Mouse (Mus musculus): ENCODE results near the gene Ltbp2.

GRCm38 (mm10) chr12:84773476-84773875 is 102.9 kb downstream of the Ltbp2 start:
- TF ChIP-seq CTCF (IDR thresholded peaks at IDR 0.05; ENCODE audit: borderline replicate concordance, insufficient read depth, low read length) (no peak), POLR2A (IDR thresholded peaks at IDR 0.05; ENCODE audit: low read depth, low read length) (no peak)
